Mouse (Mus musculus) limb, embryonic 13.5 days (tissue): Measurements from ENCODE around the gene Slc26a8. TPM values are rescaled to one million over a fixed set of nuclear protein-coding genes. Genes with fewer than 3 reads are reported as not detected.

Source experiments
- ATAC-seq: fragments of 200-750 bp; cut with Nextera tagmentation; 2 replicates; pipeline ENCODE4 v1.8.0; 2017; ENCODE audit warnings: low read depth, moderate number of reproducible peaks, moderate TSS enrichment; ENCODE audit not compliant: low FRiP score
- H3K27ac ChIP-seq: fragments of 300-500 bp; sonication (generic); 2 replicates; pipeline ENCODE4 v1.5.1; 2015; ENCODE audit warnings: inconsistent platforms, mild to moderate bottlenecking, moderate library complexity
- H3K27me3 ChIP-seq: fragments of 300-500 bp; sonication (generic); 2 replicates; pipeline ENCODE4 v1.6.1; 2015; ENCODE audit warnings: mild to moderate bottlenecking, inconsistent platforms
- H3K36me3 ChIP-seq: fragments of 300-500 bp; sonication (generic); 2 replicates; pipeline ENCODE4 v1.6.1; 2015; ENCODE audit warnings: inconsistent platforms, mild to moderate bottlenecking, moderate library complexity
- H3K4me1 ChIP-seq: fragments of 300-500 bp; sonication (generic); 2 replicates; pipeline ENCODE4 v1.6.1; 2015; ENCODE audit warnings: inconsistent platforms
- H3K4me2 ChIP-seq: fragments of 300-500 bp; sonication (generic); replicated peaks from 2 replicates; pipeline ENCODE4 v1.6.1; 2015; ENCODE audit warnings: inconsistent platforms, mild to moderate bottlenecking, moderate library complexity
- H3K4me3 ChIP-seq: fragments of 300-500 bp; sonication (generic); 2 replicates; pipeline ENCODE4 v1.5.1; 2015; ENCODE audit warnings: moderate library complexity, mild to moderate bottlenecking, inconsistent platforms
- H3K9ac ChIP-seq: fragments of 300-500 bp; sonication (generic); 2 replicates; pipeline ENCODE4 v1.6.1; 2015; ENCODE audit warnings: mild to moderate bottlenecking, inconsistent platforms
- H3K9me3 ChIP-seq: fragments of 300-500 bp; sonication (generic); 2 replicates; pipeline ENCODE4 v1.6.1; 2016; ENCODE audit warnings: inconsistent platforms
- WGBS: fragments of 180-500 bp; shearing (Covaris S2); methylation state at CpG from one replicate; pipeline ENCODE4 v1.1.7; 2015; 5-methylcytosine and 5-hydroxymethylcytosine counted together
- polyA plus RNA-seq: library from polyadenylated mRNA; unstranded; fragments of >200 nt; fragmentation: Nextera tagmentation; extraction: Ambion mirVana; gene quantifications from 2 replicates; pipeline ENCODE4 v1.2.1, GENCODE M21; 2015

The Slc26a8 gene
- polyA plus RNA-seq, 1 experiment from 2014 or later: 0.98 TPM

GRCm38 (mm10) chr17:28697290-28698195 is 7.5 kb upstream of the Slc26a8 start:
- Histone ChIP-seq H3K4me3 (no peak overlapping the region), H3K9ac (no peak overlapping the region), H3K9me3 (no peaks in the 10 kb centered on the region), H3K4me2 (0 out of 2 replicates have a peak overlapping the region, but pooled peaks have one; percentile 7), H3K27ac (no peak overlapping the region), H3K27me3 (no peaks in the 10 kb centered on the region), H3K4me1 (peaks cover 57% of the 10 kb centered on the region), H3K36me3 (peaks cover 3% of the 10 kb centered on the region; the same call in 1 of the 2 replicates)
- no peak; the same call in 1 of the 2 replicates for ATAC-seq
- 80% methylated on average over 13 of the region's 13 CpGs for WGBS

DNA sequence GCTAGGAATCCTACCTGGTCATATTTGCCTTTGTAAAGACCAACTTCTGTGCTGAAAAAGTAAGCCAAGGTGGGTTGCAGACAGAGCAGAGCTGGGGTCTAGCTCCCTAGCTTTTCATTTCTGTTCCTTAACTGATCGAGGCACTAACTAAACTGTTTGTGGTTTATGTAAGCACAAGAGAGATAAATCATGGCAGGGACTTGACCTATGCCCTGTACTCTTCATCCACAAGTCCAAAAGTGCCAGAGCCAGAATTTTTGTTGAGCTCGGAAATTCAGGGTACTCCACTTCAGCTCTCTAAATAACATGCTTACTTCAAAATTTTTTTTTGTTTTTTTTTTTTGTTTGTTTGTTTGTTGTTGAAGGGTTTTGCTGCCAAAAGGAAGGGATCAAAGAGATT is 6.6 kb upstream of the Slc26a8 start:
- Histone ChIP-seq H3K4me1 (peaks cover 57% of the 10 kb centered on the region), H3K4me3 (no peak overlapping the region), H3K9me3 (no peaks in the 10 kb centered on the region), H3K4me2 (no peak overlapping the region), H3K9ac (no peak overlapping the region), H3K36me3 (no peaks in the 10 kb centered on the region), H3K27me3 (no peaks in the 10 kb centered on the region), H3K27ac (no peak overlapping the region)
- WGBS: 34% methylated on average over 2 of the region's 2 CpGs
- no peak for ATAC-seq

DNA sequence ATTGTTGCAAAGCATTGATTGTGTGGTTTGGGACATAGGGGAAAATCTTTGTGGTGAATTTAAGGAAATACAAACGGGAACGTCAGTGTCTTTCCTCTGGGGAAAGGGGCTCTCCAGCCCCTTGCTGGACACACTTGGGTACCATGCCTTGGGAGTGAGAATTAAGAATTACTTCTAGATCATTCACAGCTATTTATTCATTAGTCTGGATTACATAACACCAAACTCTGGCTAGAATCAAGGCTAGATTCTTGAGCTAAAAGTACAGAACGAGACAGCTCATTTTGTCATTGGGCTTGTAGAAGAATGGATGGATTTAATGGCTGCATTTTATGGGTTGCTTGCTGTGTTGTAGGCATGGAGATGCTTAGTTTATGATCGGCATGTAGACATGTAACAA is 4.8 kb upstream of the Slc26a8 start:
- H3K4me2 ChIP-seq: no peak overlapping the region
- WGBS: 61% methylated on average over 4 of the region's 4 CpGs
- no peak for ATAC-seq
- H3K27ac ChIP-seq: no peak overlapping the region
- H3K27me3 ChIP-seq: no peaks in the 10 kb centered on the region
- no peaks in the 10 kb centered on the region for H3K9me3 ChIP-seq
- H3K4me3 ChIP-seq: no peak overlapping the region
- peaks cover 63% of the 10 kb centered on the region for H3K4me1 ChIP-seq
- H3K9ac ChIP-seq: no peak overlapping the region
- no peaks in the 10 kb centered on the region for H3K36me3 ChIP-seq

DNA sequence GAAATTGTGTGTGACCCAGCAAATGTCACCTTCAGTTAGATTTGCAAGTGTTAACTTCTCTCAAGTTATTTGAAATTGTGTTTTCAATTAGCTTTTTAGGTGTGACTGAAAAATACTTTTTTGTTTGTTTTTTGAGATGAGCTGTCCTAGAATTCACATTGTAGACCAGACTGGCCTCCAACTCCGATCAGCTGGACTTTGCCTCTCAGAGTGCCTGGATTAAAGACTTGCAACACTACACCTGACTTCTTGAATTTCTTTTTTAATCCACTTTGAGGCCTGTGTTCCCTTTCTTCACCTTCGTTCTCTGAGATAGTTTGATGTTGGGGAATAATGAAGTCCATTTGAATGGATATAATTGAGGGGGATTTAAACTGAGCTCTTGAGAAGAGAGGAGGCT is 4.0 kb upstream of the Slc26a8 start:
- H3K36me3 ChIP-seq: no peaks in the 10 kb centered on the region
- H3K27ac ChIP-seq: no peak overlapping the region
- H3K27me3 ChIP-seq: peaks cover 6% of the 10 kb centered on the region; the same call in 1 of the 2 replicates
- ATAC-seq: no peak
- 83% methylated on average over 2 of the region's 2 CpGs for WGBS
- H3K4me1 ChIP-seq: peaks cover 68% of the 10 kb centered on the region
- no peak overlapping the region for H3K9ac ChIP-seq
- no peak overlapping the region for H3K4me3 ChIP-seq
- no peaks in the 10 kb centered on the region for H3K9me3 ChIP-seq
- H3K4me2 ChIP-seq: peak overlapping the region; percentile 76; the same call in 1 of the 2 replicates

- Histone ChIP-seq H3K4me1 (peaks cover 59% of the 10 kb centered on the region), H3K27me3 (peaks cover 13% of the 10 kb centered on the region), H3K27ac (no peak overlapping the region), H3K9me3 (no peaks in the 10 kb centered on the region), H3K9ac (peak overlapping the region; percentile 96), H3K4me2 (peak overlapping the region; percentile 76), H3K4me3 (peak overlapping the region; percentile 97), H3K36me3 (no peaks in the 10 kb centered on the region)
- no peak for ATAC-seq
- WGBS: 45% methylated on average over 3 of the region's 3 CpGs
Observed at GRCm38 (mm10) chr17:28693086-28693485, 3.1 kb upstream of the Slc26a8 start.

DNA sequence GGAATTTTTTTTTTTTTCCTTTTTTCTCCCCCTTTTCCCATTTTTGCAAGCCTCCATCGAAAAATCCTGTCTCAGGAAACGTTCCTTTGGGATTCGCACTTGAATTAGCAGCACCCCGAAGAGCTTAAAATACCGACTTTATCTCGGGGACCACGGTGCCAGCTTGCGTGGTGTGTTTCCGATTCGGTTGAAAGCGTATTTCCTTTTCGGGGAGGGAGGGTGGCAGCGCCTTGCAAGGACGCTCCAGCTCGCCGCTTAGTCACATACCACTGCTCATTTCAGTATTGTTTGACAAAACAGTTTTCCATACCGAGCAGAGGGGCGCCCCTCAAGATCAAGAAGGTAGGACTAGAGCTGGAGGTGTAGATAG is 2.3 kb upstream of the Slc26a8 start:
- under 1% methylated on average over 18 of the region's 18 CpGs for WGBS
- peaks cover 51% of the 10 kb centered on the region for H3K4me1 ChIP-seq
- peaks cover 13% of the 10 kb centered on the region for H3K27me3 ChIP-seq
- H3K9me3 ChIP-seq: no peaks in the 10 kb centered on the region
- H3K36me3 ChIP-seq: no peaks in the 10 kb centered on the region
- peak overlapping the region; percentile 97 for H3K4me3 ChIP-seq
- H3K4me2 ChIP-seq: peak overlapping the region; percentile 76
- no peak for ATAC-seq
- peak overlapping the region; percentile 96 for H3K9ac ChIP-seq
- H3K27ac ChIP-seq: peak overlapping the region; percentile 95

- WGBS: under 1% methylated on average over 52 of the region's 53 CpGs
- Histone ChIP-seq H3K36me3 (no peaks in the 10 kb centered on the region), H3K27me3 (peaks cover 13% of the 10 kb centered on the region), H3K4me3 (peak overlapping the region; percentile 97), H3K27ac (peak overlapping the region; percentile 95), H3K9me3 (no peaks in the 10 kb centered on the region), H3K4me1 (peaks cover 46% of the 10 kb centered on the region), H3K9ac (peak overlapping the region; percentile 96), H3K4me2 (peak overlapping the region; percentile 76)
- ATAC-seq: peak; percentile 22; the same call in 1 of the 2 replicates
Observed at GRCm38 (mm10) chr17:28691687-28692340, 1.8 kb upstream of the Slc26a8 start.

DNA sequence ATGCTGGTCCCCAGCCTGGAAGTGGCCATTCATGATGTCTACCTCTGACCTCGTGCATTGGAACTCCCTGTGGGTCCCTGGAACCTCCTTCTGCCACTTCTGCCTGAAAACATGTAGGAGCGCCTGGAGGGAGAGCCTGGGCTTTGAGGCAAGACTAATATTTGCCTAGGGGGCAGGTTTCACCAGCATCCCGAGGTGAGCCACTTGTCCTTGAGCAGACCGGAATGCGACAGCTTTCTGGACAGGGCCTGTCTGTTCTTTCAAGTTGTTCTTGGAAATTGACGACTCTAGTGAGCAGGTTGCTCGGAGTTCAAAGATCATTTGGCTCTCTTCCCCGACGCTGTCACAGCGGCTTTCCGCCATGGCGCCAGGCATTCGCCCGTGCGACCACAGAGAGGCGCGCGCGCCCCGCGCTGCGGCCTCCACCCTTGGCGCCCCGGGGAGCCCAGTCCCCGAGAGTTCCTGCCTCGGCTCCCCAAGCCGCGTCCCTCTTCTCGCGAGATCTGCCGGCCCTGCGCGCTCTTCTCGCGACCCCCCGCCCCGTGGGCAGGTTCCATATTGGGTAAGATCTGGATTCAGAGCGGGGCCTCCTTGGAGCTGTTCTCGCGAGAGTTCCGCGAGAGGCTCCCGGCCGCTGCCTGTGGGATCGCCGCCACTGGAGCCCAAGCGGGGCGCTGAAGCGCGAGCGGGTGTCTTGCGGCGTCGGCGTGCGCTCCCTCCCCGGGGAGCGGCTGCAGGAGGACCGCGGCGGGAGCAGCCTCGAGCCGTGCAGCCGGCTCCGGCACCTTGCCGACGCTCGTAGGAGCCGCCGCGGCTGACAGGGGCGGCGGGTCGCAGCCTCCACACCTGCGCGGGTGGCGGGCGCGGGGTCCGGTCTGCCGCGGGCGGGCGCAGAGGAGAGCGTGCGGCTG is 998 bp upstream of the Slc26a8 start, which contains the start of gene Mapk14:
Gene Mapk14 (plus strand): TSS at position 554 of the 911 bp plus-strand sequence.
- no peaks in the 10 kb centered on the region for H3K9me3 ChIP-seq
- WGBS: under 1% methylated on average over 86 of the region's 86 CpGs
- peak; percentile 93 for ATAC-seq

DNA sequence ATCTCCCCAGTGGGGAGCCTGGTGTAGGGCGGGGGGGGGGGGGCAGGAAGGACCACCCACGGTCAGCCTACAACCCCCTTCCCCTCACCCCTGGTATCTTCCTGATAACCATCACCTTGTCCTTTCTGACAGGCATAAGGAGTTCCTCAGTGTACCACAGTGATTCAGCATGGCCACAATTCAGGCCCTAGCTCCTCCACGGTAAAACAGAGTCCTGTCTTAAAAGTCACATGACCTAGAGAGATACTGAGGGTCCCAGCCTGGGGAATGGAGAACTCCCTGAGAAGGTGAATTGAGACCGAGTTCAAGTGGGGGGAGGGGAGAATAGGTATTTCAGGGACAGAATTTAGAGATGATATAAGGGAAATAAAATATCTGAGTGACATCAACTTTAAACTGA is 2.7 kb downstream of the Slc26a8 start:
- no peak overlapping the region for H3K4me2 ChIP-seq
- ATAC-seq: no peak

More for the DNA sequence above, 998 bp upstream of the Slc26a8 start, which contains the start of gene Mapk14:
- peaks cover 39% of the 10 kb centered on the region for H3K4me1 ChIP-seq
- peak within 1 kb of the TSS; percentile 84 for H3K4me2 ChIP-seq
- peak within 1 kb of the TSS; percentile 95 for H3K27ac ChIP-seq
- no peaks in the 10 kb centered on the region for H3K36me3 ChIP-seq
- peaks cover 13% of the 10 kb centered on the region for H3K27me3 ChIP-seq
- peak within 1 kb of the TSS; percentile 97 for H3K4me3 ChIP-seq
- peak within 1 kb of the TSS; percentile 96 for H3K9ac ChIP-seq

DNA sequence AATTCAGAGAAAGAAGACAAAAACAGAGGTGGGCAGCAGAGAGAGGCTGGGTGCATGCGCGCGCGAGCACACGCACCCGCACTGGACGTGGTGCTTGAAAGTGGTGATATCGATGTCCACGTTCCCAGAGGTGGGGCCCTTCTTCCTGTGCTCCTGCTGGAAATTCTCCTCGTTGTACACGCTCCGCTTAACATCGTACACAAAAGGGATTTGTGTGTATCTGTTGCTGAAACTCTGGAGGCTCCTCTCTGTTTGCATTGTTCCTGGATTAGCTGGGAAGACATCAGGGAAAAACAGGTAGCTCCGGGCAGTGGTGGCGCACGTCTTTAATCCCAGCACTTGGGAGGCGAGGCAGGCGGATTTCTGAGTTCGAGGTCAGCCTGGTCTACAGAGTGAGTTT is 5.4 kb downstream of the Slc26a8 start:
- no peak overlapping the region for H3K4me2 ChIP-seq
- 87% methylated on average over 19 of the region's 19 CpGs for WGBS
- no peak overlapping the region for H3K27ac ChIP-seq
- peaks cover 6% of the 10 kb centered on the region for H3K4me1 ChIP-seq
- H3K36me3 ChIP-seq: no peaks in the 10 kb centered on the region
- H3K4me3 ChIP-seq: no peak overlapping the region
- no peak overlapping the region for H3K9ac ChIP-seq
- no peaks in the 10 kb centered on the region for H3K9me3 ChIP-seq
- ATAC-seq: no peak
- peaks cover 12% of the 10 kb centered on the region for H3K27me3 ChIP-seq

More for the DNA sequence above, 2.7 kb downstream of the Slc26a8 start:
- no peak overlapping the region for H3K9ac ChIP-seq
- H3K36me3 ChIP-seq: no peaks in the 10 kb centered on the region
- WGBS: 46% methylated on average over 4 of the region's 4 CpGs
- peaks cover 13% of the 10 kb centered on the region for H3K27me3 ChIP-seq
- peaks cover 16% of the 10 kb centered on the region for H3K4me1 ChIP-seq
- no peaks in the 10 kb centered on the region for H3K9me3 ChIP-seq
- no peak overlapping the region for H3K27ac ChIP-seq
- no peak overlapping the region for H3K4me3 ChIP-seq

GRCm38 (mm10) chr17:28683601-28684000 is 6.4 kb downstream of the Slc26a8 start:
- no peak for ATAC-seq
- Histone ChIP-seq H3K4me2 (no peak overlapping the region), H3K36me3 (no peaks in the 10 kb centered on the region), H3K4me3 (no peak overlapping the region), H3K9me3 (no peaks in the 10 kb centered on the region), H3K27me3 (peaks cover 5% of the 10 kb centered on the region; the same call in 1 of the 2 replicates), H3K4me1 (no peaks in the 10 kb centered on the region), H3K9ac (no peak overlapping the region), H3K27ac (no peak overlapping the region)
- WGBS: 48% methylated on average over 1 of the region's 1 CpGs
